Mouse (Mus musculus) hindbrain, embryonic 13.5 days (tissue): ENCODE measurements around the gene Rpp25. TPM values are rescaled to one million over a fixed set of nuclear protein-coding genes. Genes with fewer than 3 reads are reported as not detected.

Experiments used
- ATAC-seq: fragments of 200-750 bp; cut with Nextera tagmentation; 2 replicates; pipeline ENCODE4 v1.8.0; 2017; ENCODE audit warnings: moderate TSS enrichment; ENCODE audit not compliant: low FRiP score
- H3K27ac ChIP-seq: fragments of 300-500 bp; sonication (generic); 2 replicates; pipeline ENCODE4 v1.5.1; 2015; ENCODE audit warnings: inconsistent platforms, mild to moderate bottlenecking, moderate library complexity
- H3K27me3 ChIP-seq: fragments of 300-500 bp; sonication (generic); 2 replicates; pipeline ENCODE4 v1.6.1; 2015; ENCODE audit warnings: mild to moderate bottlenecking, inconsistent platforms
- H3K36me3 ChIP-seq: fragments of 300-500 bp; sonication (generic); 2 replicates; pipeline ENCODE4 v1.6.1; 2015; ENCODE audit warnings: mild to moderate bottlenecking, inconsistent platforms
- H3K4me1 ChIP-seq: fragments of 300-500 bp; sonication (generic); replicated peaks from 2 replicates; pipeline ENCODE4 v1.6.1; 2015; ENCODE audit warnings: inconsistent platforms
- H3K4me2 ChIP-seq: fragments of 300-500 bp; sonication (generic); 2 replicates; pipeline ENCODE4 v1.6.1; 2015; ENCODE audit warnings: inconsistent platforms, mild to moderate bottlenecking, moderate library complexity
- H3K4me3 ChIP-seq: fragments of 300-500 bp; sonication (generic); 2 replicates; pipeline ENCODE4 v1.5.1; 2015; ENCODE audit warnings: mild to moderate bottlenecking, inconsistent platforms
- H3K9ac ChIP-seq: fragments of 300-500 bp; sonication (generic); 2 replicates; pipeline ENCODE4 v1.6.1; 2015; ENCODE audit warnings: mild to moderate bottlenecking, inconsistent platforms
- H3K9me3 ChIP-seq: fragments of 300-500 bp; sonication (generic); 2 replicates; pipeline ENCODE4 v1.6.1; 2016; ENCODE audit warnings: inconsistent platforms
- WGBS: fragments of 180-500 bp; shearing (Covaris S2); methylation state at CpG from one replicate; pipeline ENCODE4 v1.1.7; 2015; 5-methylcytosine and 5-hydroxymethylcytosine counted together
- polyA plus RNA-seq: library from polyadenylated mRNA; unstranded; fragments of >200 nt; fragmentation: Nextera tagmentation; extraction: Ambion mirVana; gene quantifications from 2 replicates; pipeline ENCODE4 v1.2.1, GENCODE M21; 2015

Rpp25 gene
- polyA plus RNA-seq, 1 experiment from 2014 or later, result 15.6 TPM

DNA sequence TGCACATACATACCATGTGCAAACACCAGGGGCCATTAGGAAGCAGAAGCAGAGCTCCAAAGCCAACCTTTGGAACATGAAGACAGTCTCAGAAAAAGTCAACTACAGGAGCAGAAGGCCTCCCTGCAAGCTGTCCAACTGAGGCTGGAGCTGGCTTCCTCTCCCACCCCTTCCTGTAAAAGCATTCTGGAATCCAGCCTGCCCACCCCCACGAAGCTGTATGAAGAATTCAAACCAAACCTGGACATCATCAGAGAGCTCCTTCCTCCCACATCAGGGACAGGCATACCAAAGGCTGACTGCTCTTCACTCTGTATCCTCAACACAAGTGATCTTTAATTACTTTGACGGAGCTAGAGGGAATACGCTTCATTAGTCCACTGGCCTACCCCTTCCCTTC is 40.1 kb downstream of the Rpp25 start:
- no peak for ATAC-seq
- Histone ChIP-seq H3K27me3 (no peaks in the 10 kb centered on the region), H3K9me3 (no peaks in the 10 kb centered on the region), H3K36me3 (peaks cover 89% of the 10 kb centered on the region), H3K9ac (no peak overlapping the region), H3K27ac (no peak overlapping the region), H3K4me3 (no peak overlapping the region), H3K4me2 (no peak overlapping the region), H3K4me1 (peaks cover 7% of the 10 kb centered on the region)
- WGBS, result 80% methylated on average over 3 of the region's 3 CpGs

DNA sequence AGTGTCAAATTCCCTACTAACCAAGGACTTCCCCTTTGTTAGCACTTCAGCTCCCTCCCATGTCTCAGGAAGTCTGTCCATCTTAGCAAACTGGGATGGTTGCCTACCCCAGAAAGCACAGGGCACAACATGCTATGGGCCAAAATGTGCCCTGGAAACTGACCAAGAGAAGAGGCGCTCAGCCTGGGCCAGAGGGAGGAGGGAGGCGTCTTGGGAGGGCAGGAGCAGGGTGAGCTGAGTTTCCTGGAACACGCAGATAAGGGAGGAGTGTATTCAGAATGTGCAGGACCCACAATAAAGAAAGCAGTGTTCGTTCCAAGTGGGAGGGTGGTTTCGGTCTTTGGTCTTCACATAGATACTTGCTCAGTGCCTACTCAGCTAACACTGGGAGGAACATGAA is 43.5 kb downstream of the Rpp25 start:
- Histone ChIP-seq H3K4me2 (no peak overlapping the region), H3K9me3 (no peaks in the 10 kb centered on the region), H3K27me3 (no peaks in the 10 kb centered on the region), H3K36me3 (peaks cover 80% of the 10 kb centered on the region), H3K4me3 (no peak overlapping the region), H3K27ac (no peak overlapping the region), H3K4me1 (peaks cover 18% of the 10 kb centered on the region), H3K9ac (no peak overlapping the region; the same call in 1 of the 2 replicates)
- ATAC-seq, result no peak
- WGBS, result 84% methylated on average over 5 of the region's 5 CpGs

DNA sequence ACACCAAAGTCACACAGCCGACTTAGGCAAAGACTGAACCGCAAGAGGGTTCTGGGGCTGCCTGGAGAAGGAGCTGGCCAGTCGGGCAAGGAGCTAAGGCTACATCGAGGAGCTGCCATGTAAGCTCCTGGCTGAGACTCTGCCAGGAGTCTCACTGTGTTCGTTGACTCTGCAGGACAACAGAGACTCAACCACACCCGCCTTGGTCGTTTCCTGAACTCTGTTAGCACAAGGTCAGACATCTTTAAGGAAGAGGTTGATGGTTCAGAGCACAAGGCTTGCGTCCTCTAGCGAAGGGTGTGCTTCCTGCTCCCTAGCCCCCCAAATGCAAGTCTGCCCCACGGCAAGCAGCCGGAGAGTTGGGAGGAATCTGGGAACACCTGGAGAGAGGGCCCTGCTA is 44.0 kb downstream of the Rpp25 start:
- no peak overlapping the region for H3K4me2 ChIP-seq
- H3K4me1 ChIP-seq, result peaks cover 18% of the 10 kb centered on the region
- 94% methylated on average over 11 of the region's 11 CpGs for WGBS
- no peak for ATAC-seq
- H3K9me3 ChIP-seq, result no peaks in the 10 kb centered on the region
- no peak overlapping the region for H3K27ac ChIP-seq
- H3K27me3 ChIP-seq, result no peaks in the 10 kb centered on the region
- peaks cover 74% of the 10 kb centered on the region for H3K36me3 ChIP-seq
- no peak overlapping the region for H3K9ac ChIP-seq
- no peak overlapping the region for H3K4me3 ChIP-seq

DNA sequence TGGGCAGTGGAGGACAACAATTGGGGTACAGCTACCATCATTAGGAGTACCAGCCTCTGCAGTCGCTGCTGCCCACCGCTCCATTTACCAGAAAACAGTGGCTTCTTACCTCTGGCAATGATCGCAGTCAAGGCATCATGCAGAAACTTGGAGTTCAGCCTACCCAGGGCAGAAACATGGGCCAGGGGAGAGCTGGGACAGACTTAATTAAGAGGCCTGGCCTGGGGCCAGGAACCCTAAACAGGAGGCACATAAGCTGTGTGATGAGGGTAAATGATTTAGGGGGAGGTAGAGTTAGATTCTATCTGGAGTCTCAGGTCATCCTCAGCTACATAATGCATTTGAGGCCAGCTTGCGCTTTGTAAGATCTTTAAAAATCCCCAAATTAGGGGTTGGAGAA is 45.4 kb downstream of the Rpp25 start:
- no peak for ATAC-seq
- Histone ChIP-seq H3K4me3 (no peak overlapping the region), H3K27ac (no peak overlapping the region), H3K9me3 (no peaks in the 10 kb centered on the region), H3K4me1 (peaks cover 21% of the 10 kb centered on the region), H3K9ac (peak overlapping the region; percentile 2; the same call in 1 of the 2 replicates), H3K36me3 (peaks cover 61% of the 10 kb centered on the region), H3K4me2 (no peak overlapping the region), H3K27me3 (no peaks in the 10 kb centered on the region)
- WGBS, result 91% methylated on average over 4 of the region's 4 CpGs

DNA sequence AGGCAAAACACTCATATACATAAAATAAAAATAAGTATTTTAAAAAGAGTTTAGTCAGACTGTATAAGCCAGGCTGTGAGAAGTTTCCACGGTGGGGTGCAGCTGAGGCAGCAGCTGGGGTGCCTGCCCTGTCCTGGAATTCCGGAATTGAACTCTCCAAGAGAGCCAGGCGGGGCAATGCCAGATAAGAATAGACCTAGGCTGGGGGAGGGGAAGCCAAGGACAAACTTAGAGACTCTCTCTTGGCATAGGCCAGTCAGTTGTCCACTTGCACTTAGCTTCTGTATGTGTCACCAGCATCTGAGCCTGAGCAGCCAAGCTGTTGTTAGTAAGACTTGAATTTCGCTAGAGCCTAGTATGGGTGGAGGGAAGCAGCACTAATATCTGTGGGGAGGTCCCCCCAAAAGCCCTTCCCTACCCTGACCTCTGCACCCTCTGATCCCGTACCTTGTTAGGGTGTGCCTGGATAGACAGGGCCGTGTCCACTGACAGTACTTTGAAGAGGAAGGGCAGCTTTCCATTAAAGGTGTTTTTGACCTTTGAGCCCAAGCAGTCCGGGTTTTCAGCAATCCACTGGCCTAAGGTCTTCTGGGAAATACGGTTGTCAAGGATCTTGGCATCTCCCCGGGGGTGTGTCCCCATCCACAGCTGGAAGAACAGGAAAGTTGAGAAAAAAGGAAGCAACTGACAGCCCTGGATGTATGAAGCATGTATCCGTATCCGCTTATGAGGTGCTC is 46.5 kb downstream of the Rpp25 start:
- Histone ChIP-seq H3K4me2 (no peak overlapping the region), H3K9ac (no peak overlapping the region; the same call in 1 of the 2 replicates), H3K4me1 (peaks cover 21% of the 10 kb centered on the region), H3K9me3 (no peaks in the 10 kb centered on the region), H3K27ac (no peak overlapping the region), H3K36me3 (peaks cover 50% of the 10 kb centered on the region), H3K27me3 (no peaks in the 10 kb centered on the region), H3K4me3 (no peak overlapping the region)
- ATAC-seq, result no peak
- 91% methylated on average over 11 of the region's 11 CpGs for WGBS

DNA sequence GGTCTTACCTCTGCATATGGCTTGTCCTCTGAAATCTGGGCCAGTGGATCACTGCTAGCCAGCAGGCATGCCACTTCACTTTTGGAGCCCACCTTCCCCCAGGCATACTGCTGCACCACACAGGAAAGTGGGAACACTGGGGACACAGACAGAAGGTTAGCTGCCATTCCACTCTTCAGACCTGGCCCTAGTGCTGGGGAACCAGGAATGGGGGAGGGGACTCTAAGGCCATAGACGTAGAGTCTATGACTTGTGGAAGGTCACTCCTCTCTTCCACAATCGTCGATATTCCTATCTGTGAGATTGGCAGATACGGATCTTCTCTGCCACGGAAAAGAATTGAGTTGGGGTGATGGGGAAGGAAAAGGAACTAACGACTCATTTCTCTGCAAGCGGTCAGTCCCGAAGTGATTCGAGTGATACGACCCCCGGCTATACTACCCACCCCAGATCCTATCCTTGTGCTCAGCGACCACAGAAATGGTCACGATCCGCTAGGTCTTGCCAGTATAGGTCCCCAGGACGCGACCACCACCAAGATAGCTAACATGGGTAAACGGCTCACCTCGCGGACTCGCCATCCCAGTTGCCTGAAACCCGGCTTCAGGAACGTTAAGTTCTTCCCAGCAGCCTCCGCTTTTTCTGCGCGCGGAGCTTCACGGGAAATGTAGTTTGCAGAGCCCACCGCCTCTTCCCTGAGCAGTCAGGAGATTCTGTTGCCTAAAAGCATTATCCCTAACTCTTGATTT is 48.5 kb downstream of the Rpp25 start, which contains the start of gene Mpi:
Gene Mpi (minus strand): TSS at position 625 of the 749 bp plus-strand sequence.
- peak within 1 kb of the TSS; percentile 35 for H3K27ac ChIP-seq
- H3K4me2 ChIP-seq, result peak within 1 kb of the TSS; percentile 84
- peaks cover 33% of the 10 kb centered on the region for H3K36me3 ChIP-seq
- peak within 1 kb of the TSS; percentile 69 for H3K4me3 ChIP-seq
- peaks cover 21% of the 10 kb centered on the region for H3K4me1 ChIP-seq
- no peaks in the 10 kb centered on the region for H3K9me3 ChIP-seq
- ATAC-seq, result peak; percentile 72
- no peaks in the 10 kb centered on the region for H3K27me3 ChIP-seq
- H3K9ac ChIP-seq, result peak within 1 kb of the TSS; percentile 82
- WGBS, result 2% methylated on average over 28 of the region's 28 CpGs

DNA sequence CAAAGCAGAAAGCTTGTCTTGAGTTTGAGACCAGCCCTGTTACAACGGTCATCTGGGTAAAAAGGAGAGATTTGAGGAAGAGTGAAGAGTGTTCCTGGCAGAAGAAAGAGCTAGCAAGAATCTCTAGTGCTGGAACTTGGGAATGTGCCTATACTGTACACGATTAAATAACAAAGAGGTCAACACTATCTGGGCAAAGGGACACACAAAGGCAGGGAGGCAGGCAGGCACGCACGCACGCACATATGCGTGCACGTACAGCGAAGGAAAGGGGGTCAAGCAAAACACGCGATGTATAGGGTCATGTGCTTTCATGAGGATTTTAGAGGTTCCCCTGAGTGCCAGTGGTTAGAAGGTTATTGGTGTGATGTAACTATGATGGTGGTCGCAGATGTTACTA is 49.3 kb downstream of the Rpp25 start:
- WGBS, result 73% methylated on average over 11 of the region's 11 CpGs
- H3K9ac ChIP-seq, result no peak overlapping the region
- peaks cover 24% of the 10 kb centered on the region for H3K36me3 ChIP-seq
- H3K27ac ChIP-seq, result no peak overlapping the region
- H3K4me1 ChIP-seq, result peaks cover 21% of the 10 kb centered on the region
- H3K9me3 ChIP-seq, result no peaks in the 10 kb centered on the region
- no peaks in the 10 kb centered on the region for H3K27me3 ChIP-seq
- H3K4me2 ChIP-seq, result no peak overlapping the region
- no peak overlapping the region for H3K4me3 ChIP-seq
- no peak for ATAC-seq

DNA sequence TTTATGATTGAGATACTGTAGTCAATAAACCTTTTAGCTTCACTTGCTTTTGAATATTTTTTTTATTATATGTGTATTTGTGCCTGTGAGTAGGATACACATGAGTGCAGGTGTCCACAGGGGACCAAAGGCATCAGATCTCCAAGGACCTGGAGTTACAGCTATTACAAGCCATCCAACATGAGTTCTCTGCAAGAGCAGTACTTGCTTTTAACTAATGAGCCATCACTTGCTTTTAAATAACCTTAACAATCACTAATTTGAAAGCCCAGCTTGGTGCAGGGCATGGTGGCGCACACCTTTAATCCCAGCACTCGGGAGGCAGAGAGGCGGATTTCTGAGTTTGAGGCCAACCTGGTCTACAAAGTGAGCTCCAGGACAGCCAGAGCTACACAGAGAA is 50.9 kb downstream of the Rpp25 start:
- Histone ChIP-seq H3K27ac (no peak overlapping the region), H3K27me3 (peaks cover 8% of the 10 kb centered on the region; the same call in 1 of the 2 replicates), H3K36me3 (peaks cover 10% of the 10 kb centered on the region), H3K4me3 (no peak overlapping the region), H3K4me2 (no peak overlapping the region), H3K9ac (no peak overlapping the region), H3K4me1 (peaks cover 12% of the 10 kb centered on the region), H3K9me3 (no peaks in the 10 kb centered on the region)
- whole genome bisulfite sequencing, result 34% methylated on average over 3 of the region's 3 CpGs
- ATAC-seq, result no peak

Other genes starting within 250 kb of the Rpp25 start
- 3.8 and 5.4 TPM in 2 replicates for gene 1700017B05Rik, start 241.4 kb upstream of the Rpp25 start, polyA plus RNA-seq
- 25.6 and 26.0 TPM in 2 replicates for gene Ppcdc, start 63.9 kb upstream of the Rpp25 start, polyA plus RNA-seq
- gene Scamp5, start 36.0 kb upstream of the Rpp25 start, polyA plus RNA-seq, result 86.3 and 94.6 TPM in 2 replicates
- 875 and 879 TPM in 2 replicates for gene Cox5a, start 17.2 kb downstream of the Rpp25 start, polyA plus RNA-seq
- gene Fam219b, start 33.5 kb downstream of the Rpp25 start, polyA plus RNA-seq, result 21.6 and 22.4 TPM in 2 replicates
- gene Mpi, start 48.7 kb downstream of the Rpp25 start, polyA plus RNA-seq, result 67.9 and 75.2 TPM in 2 replicates
- gene Scamp2, start 56.9 kb downstream of the Rpp25 start, polyA plus RNA-seq, result 56.9 and 58.8 TPM in 2 replicates
- gene Ulk3, start 85.4 kb downstream of the Rpp25 start, polyA plus RNA-seq, result 28.6 and 30.5 TPM in 2 replicates
- 0.21 and 0.48 TPM in 2 replicates for gene Cplx3, start 102.3 kb downstream of the Rpp25 start, polyA plus RNA-seq
- not detected in 2 replicates for gene Lman1l, start 116.7 kb downstream of the Rpp25 start, polyA plus RNA-seq
- gene Csk, start 149.6 kb downstream of the Rpp25 start, polyA plus RNA-seq, result 43.6 and 45.0 TPM in 2 replicates
- gene Cyp1a2, start 179.7 kb downstream of the Rpp25 start, polyA plus RNA-seq, result not detected in 2 replicates
- gene Cyp1a1, start 183.9 kb downstream of the Rpp25 start, polyA plus RNA-seq, result 0.09 and 0.12 TPM in 2 replicates
- gene Edc3, start 204.5 kb downstream of the Rpp25 start, polyA plus RNA-seq, result 33.8 and 35.4 TPM in 2 replicates